Mouse (Mus musculus) layer of hippocampus, adult 2 months (tissue): ENCODE results near the gene Pafah1b3. TPM values are rescaled to one million over a fixed set of nuclear protein-coding genes. Genes with fewer than 3 reads are reported as not detected.

Source experiments
- DNase-seq, 2 experiments: peaks; one replicate each; pipeline ENCODE4 v3.0.0; 2022; ENCODE audit warnings: low spot score in 2 of 2
- H3K27ac ChIP-seq: fragments of 200-600 bp; 2 replicates; pipeline ENCODE4 v1.8.1; 2022
- H3K4me3 ChIP-seq: fragments of 200-600 bp; 2 replicates; pipeline ENCODE4 v1.8.1; 2022; ENCODE audit warnings: mild to moderate bottlenecking
- CTCF ChIP-seq: fragments of 200-600 bp; conservative IDR thresholded peaks from 2 replicates; pipeline ENCODE4 v1.8.1; 2022; ENCODE audit warnings: antibody characterized with exemption, mild to moderate bottlenecking, moderate library complexity
- total RNA-seq, 2 experiments: library from RNA; stranded (reverse); gene quantifications; 2 replicates each; pipeline ENCODE4 v1.2.3; 2021

Pafah1b3 gene
- total RNA-seq, 2 experiments from 2014 or later = 16.9 to 21.0 TPM

GRCm38 (mm10) chr7:25275555-25276298 lies 22.1 kb downstream of the Pafah1b3 start:
- TF ChIP-seq CTCF = no peak
- Histone ChIP-seq H3K27ac (peak overlapping the region; percentile 99), H3K4me3 (no peak overlapping the region)
- no peak for DNase-seq

GRCm38 (mm10) chr7:25274996-25275395 lies 22.8 kb downstream of the Pafah1b3 start:
- H3K27ac ChIP-seq = 0 out of 2 replicates have a peak overlapping the region, but pooled peaks have one; percentile 99
- DNase-seq = no peak
- no peak for TF ChIP-seq CTCF
- no peak overlapping the region for H3K4me3 ChIP-seq

- no peak overlapping the region for H3K4me3 ChIP-seq
- H3K27ac ChIP-seq = 0 out of 2 replicates have a peak overlapping the region, but pooled peaks have one; percentile 99
- no peak for DNase-seq
- no peak for TF ChIP-seq CTCF
These were observed 23.2 kb downstream of the Pafah1b3 start for GRCm38 (mm10) chr7:25274571-25274970.

- no peak overlapping the region for H3K4me3 ChIP-seq
- TF ChIP-seq CTCF = no peak
- no peak overlapping the region for H3K27ac ChIP-seq
- no peak for DNase-seq
These were observed 24.2 kb downstream of the Pafah1b3 start for GRCm38 (mm10) chr7:25273259-25274241.

- Histone ChIP-seq H3K27ac (no peak overlapping the region), H3K4me3 (no peak overlapping the region)
- no peak for TF ChIP-seq CTCF
- no peak for DNase-seq
These were observed 25.1 kb downstream of the Pafah1b3 start for GRCm38 (mm10) chr7:25272445-25273258.

- H3K4me3 ChIP-seq = no peak overlapping the region
- DNase-seq = no peak
- H3K27ac ChIP-seq = no peak overlapping the region
- no peak for TF ChIP-seq CTCF
These were observed 25.9 kb downstream of the Pafah1b3 start for GRCm38 (mm10) chr7:25271651-25272444.

- DNase-seq = no peak
- H3K4me3 ChIP-seq = no peak overlapping the region
- TF ChIP-seq CTCF = no peak
- no peak overlapping the region for H3K27ac ChIP-seq
These were observed 26.8 kb downstream of the Pafah1b3 start for GRCm38 (mm10) chr7:25270652-25271633.

- peak overlapping the region; percentile 77 for H3K4me3 ChIP-seq
- H3K27ac ChIP-seq = peak overlapping the region; percentile 95; the same call in 1 of the 2 replicates
- no peak for TF ChIP-seq CTCF
- no peak for DNase-seq
These were observed 28.1 kb downstream of the Pafah1b3 start for GRCm38 (mm10) chr7:25269545-25270271.

GRCm38 (mm10) chr7:25269029-25269428 lies 28.8 kb downstream of the Pafah1b3 start:
- DNase-seq = no peak
- no peak for TF ChIP-seq CTCF
- H3K4me3 ChIP-seq = peak overlapping the region; percentile 77
- peak overlapping the region; percentile 95 for H3K27ac ChIP-seq

GRCm38 (mm10) chr7:25268588-25268987 lies 29.2 kb downstream of the Pafah1b3 start:
- DNase-seq = peak in 1 of 2 experiments; percentile 12
- peak overlapping the region; percentile 77 for H3K4me3 ChIP-seq
- H3K27ac ChIP-seq = peak overlapping the region; percentile 95
- no peak for TF ChIP-seq CTCF
